Mouse (Mus musculus) hindbrain, embryonic 14.5 days (tissue): ENCODE measurements around the gene Ak4. TPM values are rescaled to one million over a fixed set of nuclear protein-coding genes. Genes with fewer than 3 reads are reported as not detected.

Source experiments
- ATAC-seq: fragments of 200-750 bp; cut with Nextera tagmentation; 2 replicates; pipeline ENCODE4 v1.8.0; 2017; ENCODE audit warnings: moderate number of reproducible peaks, mild to moderate bottlenecking, moderate TSS enrichment, moderate library complexity; ENCODE audit not compliant: low FRiP score
- DNase-seq: peaks from one replicate; pipeline ENCODE4 v3.0.0-alpha.2; 2015; ENCODE audit warnings: low spot score
- H3K27ac ChIP-seq: fragments of 300-500 bp; sonication (generic); 2 replicates; pipeline ENCODE4 v1.5.1; 2014; ENCODE audit warnings: mild to moderate bottlenecking, moderate library complexity
- H3K27me3 ChIP-seq: fragments of 300-500 bp; sonication (generic); 2 replicates; pipeline ENCODE4 v1.6.1; 2014; ENCODE audit warnings: mild to moderate bottlenecking, low read length, mixed read lengths; ENCODE audit not compliant: control insufficient read depth, insufficient read depth
- H3K36me3 ChIP-seq: fragments of 300-500 bp; sonication (generic); replicated peaks from 2 replicates; pipeline ENCODE4 v1.6.1; 2014; ENCODE audit not compliant: control insufficient read depth, insufficient read depth
- H3K4me1 ChIP-seq: fragments of 300-500 bp; sonication (generic); replicated peaks from 2 replicates; pipeline ENCODE4 v1.6.1; 2014; ENCODE audit warnings: antibody characterized with exemption, low read length, mixed read lengths; ENCODE audit not compliant: control insufficient read depth, insufficient read depth
- H3K4me2 ChIP-seq: fragments of 300-500 bp; sonication (generic); replicated peaks from 2 replicates; pipeline ENCODE4 v1.6.1; 2014; ENCODE audit warnings: mild to moderate bottlenecking, moderate library complexity
- H3K4me3 ChIP-seq: fragments of 300-500 bp; sonication (generic); replicated peaks from 2 replicates; pipeline ENCODE4 v1.5.1; 2014; ENCODE audit warnings: mild to moderate bottlenecking, low read length
- H3K9ac ChIP-seq: fragments of 300-500 bp; sonication (generic); 2 replicates; pipeline ENCODE4 v1.6.1; 2014
- H3K9me3 ChIP-seq: fragments of 300-500 bp; sonication (generic); 2 replicates; pipeline ENCODE4 v1.6.1; 2016; ENCODE audit warnings: low read length; ENCODE audit not compliant: control insufficient read depth
- WGBS: fragments of 180-500 bp; shearing (Covaris S2); extraction: QIAGEN DNeasy Blood & Tissue Kit; methylation state at CpG from one replicate; pipeline ENCODE4 v1.1.7; 2014; 5-methylcytosine and 5-hydroxymethylcytosine counted together
- polyA plus RNA-seq: library from polyadenylated mRNA; unstranded; fragments of >200 nt; fragmentation: Nextera tagmentation; extraction: Ambion mirVana; gene quantifications from 2 replicates; pipeline ENCODE4 v1.2.1, GENCODE M21; 2014

Gene Ak4
- polyA plus RNA-seq, 1 experiment from 2014 or later = 3.2 TPM

- no peak for DNase-seq
- ATAC-seq = no peak
- no peak overlapping the region for H3K9ac ChIP-seq
- no peak overlapping the region for H3K4me2 ChIP-seq
- no peak overlapping the region for H3K27ac ChIP-seq
- 88% methylated on average over 11 of the region's 11 CpGs for WGBS
- H3K4me3 ChIP-seq = no peak overlapping the region
- H3K4me1 ChIP-seq = peaks cover 6% of the 10 kb centered on the region; the same call in 1 of the 2 replicates
- H3K36me3 ChIP-seq = no peaks in the 10 kb centered on the region
- peaks cover 9% of the 10 kb centered on the region for H3K27me3 ChIP-seq
- H3K9me3 ChIP-seq = no peaks in the 10 kb centered on the region
These were observed 2.1 kb upstream of the Ak4 start for GRCm38 (mm10) chr4:101416966-101417365.

- Histone ChIP-seq H3K4me2 (peak overlapping the region; percentile 97), H3K4me3 (peak overlapping the region; percentile 76), H3K27me3 (peaks cover 9% of the 10 kb centered on the region), H3K36me3 (no peaks in the 10 kb centered on the region), H3K27ac (0 out of 2 replicates have a peak overlapping the region, but pooled peaks have one; percentile 9), H3K9ac (peak overlapping the region; percentile 65), H3K4me1 (peaks cover 6% of the 10 kb centered on the region; the same call in 1 of the 2 replicates), H3K9me3 (no peaks in the 10 kb centered on the region)
- DNase-seq (peak; percentile 27), ATAC-seq (peak; percentile 83)
- under 1% methylated on average over 80 of the region's 90 CpGs for WGBS
These were observed 1.1 kb downstream of the Ak4 start for GRCm38 (mm10) chr4:101419911-101420880.

GRCm38 (mm10) chr4:101422996-101423395, 3.9 kb downstream of the Ak4 start:
- no peak overlapping the region for H3K4me2 ChIP-seq
- peaks cover 9% of the 10 kb centered on the region for H3K27me3 ChIP-seq
- 87% methylated on average over 10 of the region's 10 CpGs for WGBS
- no peak overlapping the region for H3K27ac ChIP-seq
- ATAC-seq (no peak), DNase-seq (no peak)
- H3K4me3 ChIP-seq = no peak overlapping the region
- H3K9ac ChIP-seq = no peak overlapping the region
- peaks cover 6% of the 10 kb centered on the region; the same call in 1 of the 2 replicates for H3K4me1 ChIP-seq
- H3K9me3 ChIP-seq = no peaks in the 10 kb centered on the region
- H3K36me3 ChIP-seq = no peaks in the 10 kb centered on the region

GRCm38 (mm10) chr4:101423571-101423970, 4.5 kb downstream of the Ak4 start:
- DNase-seq = no peak
- ATAC-seq = no peak
- H3K4me2 ChIP-seq = no peak overlapping the region
- H3K4me3 ChIP-seq = no peak overlapping the region
- H3K36me3 ChIP-seq = no peaks in the 10 kb centered on the region
- WGBS = 91% methylated on average over 5 of the region's 5 CpGs
- no peak overlapping the region for H3K9ac ChIP-seq
- peaks cover 9% of the 10 kb centered on the region for H3K27me3 ChIP-seq
- no peaks in the 10 kb centered on the region for H3K9me3 ChIP-seq
- peaks cover 6% of the 10 kb centered on the region; the same call in 1 of the 2 replicates for H3K4me1 ChIP-seq
- no peak overlapping the region for H3K27ac ChIP-seq

DNA sequence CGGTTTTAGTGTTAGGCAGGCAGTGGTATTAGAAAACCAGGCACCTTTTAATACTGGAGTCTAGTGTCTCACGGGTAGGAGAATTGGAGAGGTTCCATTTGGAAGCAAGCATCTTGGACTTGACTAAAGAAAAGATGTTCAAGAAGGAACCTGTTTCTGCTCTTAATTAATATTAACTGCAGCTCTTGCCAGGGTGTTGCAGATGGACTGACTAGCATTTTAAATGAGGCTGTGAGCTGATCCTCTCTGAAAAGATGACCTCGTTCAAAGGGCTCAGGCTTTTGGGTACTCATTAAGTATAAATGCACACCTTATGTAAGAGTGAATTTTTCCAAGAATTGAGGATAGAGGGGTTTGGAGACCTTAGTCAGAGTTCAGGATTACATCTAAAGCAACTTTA, 5.4 kb downstream of the Ak4 start:
- Histone ChIP-seq H3K9me3 (no peaks in the 10 kb centered on the region), H3K4me1 (peaks cover 6% of the 10 kb centered on the region; the same call in 1 of the 2 replicates), H3K27me3 (peaks cover 9% of the 10 kb centered on the region), H3K36me3 (no peaks in the 10 kb centered on the region), H3K4me2 (no peak overlapping the region), H3K27ac (no peak overlapping the region), H3K4me3 (no peak overlapping the region), H3K9ac (no peak overlapping the region)
- WGBS = 83% methylated on average over 3 of the region's 3 CpGs
- ATAC-seq (no peak), DNase-seq (no peak)

DNA sequence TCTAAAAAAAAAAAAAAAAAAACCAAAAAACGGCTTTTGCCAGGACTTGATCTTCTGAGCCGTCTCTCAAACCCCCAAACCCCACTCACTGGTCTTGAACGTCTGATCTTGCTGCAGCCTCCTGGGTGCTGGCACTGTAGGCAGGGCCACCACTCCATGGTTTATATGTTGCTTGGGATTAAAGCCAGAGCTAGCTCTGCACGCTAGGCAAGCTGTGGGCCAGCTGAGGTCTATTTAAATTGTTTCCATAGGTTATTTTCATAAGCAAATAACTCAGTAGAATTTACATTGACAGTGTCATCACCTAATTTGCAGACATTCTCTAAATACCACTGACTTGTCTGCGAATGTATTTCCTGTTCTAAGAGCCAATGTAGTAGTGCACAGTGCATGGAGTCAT, 6.0 kb downstream of the Ak4 start:
- Histone ChIP-seq H3K4me1 (peaks cover 6% of the 10 kb centered on the region; the same call in 1 of the 2 replicates), H3K4me3 (no peak overlapping the region), H3K9ac (no peak overlapping the region), H3K27me3 (peaks cover 7% of the 10 kb centered on the region), H3K4me2 (no peak overlapping the region), H3K36me3 (no peaks in the 10 kb centered on the region), H3K9me3 (no peaks in the 10 kb centered on the region), H3K27ac (no peak overlapping the region)
- no peak for ATAC-seq
- DNase-seq = no peak
- 79% methylated on average over 5 of the region's 5 CpGs for WGBS

DNA sequence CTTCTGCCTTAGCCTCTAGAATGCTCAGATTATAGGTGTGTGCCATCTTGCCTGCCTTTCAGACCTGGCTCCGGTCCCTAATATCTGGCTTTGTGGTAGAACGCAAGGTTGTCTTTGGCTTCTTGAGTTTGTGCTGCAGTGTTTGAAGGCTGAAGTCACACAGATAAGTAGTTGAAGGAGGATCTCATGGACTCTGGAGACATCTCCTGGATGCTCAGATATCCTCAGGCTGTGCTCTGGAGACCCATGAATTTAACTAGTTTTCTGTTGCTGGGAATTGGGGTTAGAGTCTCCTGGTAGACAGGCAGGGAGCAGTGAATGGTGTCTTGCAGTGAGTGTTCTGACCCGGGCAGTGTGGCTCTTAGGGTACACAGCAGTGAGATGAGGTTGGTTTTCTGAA, 6.6 kb downstream of the Ak4 start:
- 0 out of 2 replicates have a peak, but pooled peaks cover under 1% of the 10 kb centered on the region for H3K4me1 ChIP-seq
- no peak overlapping the region for H3K4me3 ChIP-seq
- H3K27ac ChIP-seq = no peak overlapping the region
- WGBS = 97% methylated on average over 3 of the region's 3 CpGs
- no peaks in the 10 kb centered on the region for H3K36me3 ChIP-seq
- ATAC-seq (no peak), DNase-seq (no peak)
- H3K4me2 ChIP-seq = no peak overlapping the region
- no peak overlapping the region for H3K9ac ChIP-seq
- no peaks in the 10 kb centered on the region for H3K9me3 ChIP-seq
- peaks cover 2% of the 10 kb centered on the region; the same call in 1 of the 2 replicates for H3K27me3 ChIP-seq

DNA sequence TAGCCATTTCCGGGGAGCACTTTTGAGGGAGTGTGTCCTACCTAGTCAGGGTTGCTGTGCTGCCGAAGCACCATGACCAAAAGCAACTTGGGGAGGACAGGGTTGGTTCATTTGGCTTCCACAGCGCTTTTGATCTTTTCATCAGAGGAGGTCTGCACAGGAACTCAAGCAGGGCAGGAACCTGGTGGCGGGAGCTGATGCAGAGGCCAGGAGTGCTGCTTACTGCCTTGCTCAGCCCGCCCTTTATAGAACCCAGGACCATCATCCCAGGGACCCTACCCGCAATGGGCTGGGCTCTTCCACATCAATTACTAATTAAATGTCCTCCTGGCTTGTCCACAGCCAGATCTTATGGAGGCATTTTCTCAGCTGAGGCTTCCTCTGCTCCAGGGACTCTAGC, 7.5 kb downstream of the Ak4 start:
- no peak overlapping the region for H3K4me3 ChIP-seq
- no peak overlapping the region for H3K9ac ChIP-seq
- H3K27me3 ChIP-seq = no peaks in the 10 kb centered on the region
- no peak overlapping the region for H3K27ac ChIP-seq
- 91% methylated on average over 6 of the region's 6 CpGs for WGBS
- ATAC-seq = no peak
- H3K4me2 ChIP-seq = no peak overlapping the region
- no peak for DNase-seq
- no peaks in the 10 kb centered on the region for H3K9me3 ChIP-seq
- H3K4me1 ChIP-seq = no peaks in the 10 kb centered on the region
- H3K36me3 ChIP-seq = no peaks in the 10 kb centered on the region

GRCm38 (mm10) chr4:101427886-101428680, 9.0 kb downstream of the Ak4 start:
- H3K27ac ChIP-seq = no peak overlapping the region
- H3K4me3 ChIP-seq = no peak overlapping the region
- H3K27me3 ChIP-seq = no peaks in the 10 kb centered on the region
- H3K4me1 ChIP-seq = no peaks in the 10 kb centered on the region
- H3K36me3 ChIP-seq = no peaks in the 10 kb centered on the region
- H3K9me3 ChIP-seq = no peaks in the 10 kb centered on the region
- H3K4me2 ChIP-seq = no peak overlapping the region
- no peak overlapping the region for H3K9ac ChIP-seq
- 90% methylated on average over 11 of the region's 11 CpGs for WGBS
- DNase-seq (no peak), ATAC-seq (no peak)
